Mouse (Mus musculus) stomach, postnatal 0 days (tissue): ENCODE data around the gene Fam160b1.

Experiments used
- CTCF ChIP-seq: IDR thresholded peaks from 2 replicates; pipeline ENCODE4 v1.5.1; 2016; ENCODE audit warnings: antibody characterized with exemption, low read depth, mild to moderate bottlenecking, moderate library complexity
- EP300 ChIP-seq: optimal IDR thresholded peaks from 2 replicates; pipeline ENCODE3; 2016; ENCODE audit warnings: antibody characterized with exemption

DNA sequence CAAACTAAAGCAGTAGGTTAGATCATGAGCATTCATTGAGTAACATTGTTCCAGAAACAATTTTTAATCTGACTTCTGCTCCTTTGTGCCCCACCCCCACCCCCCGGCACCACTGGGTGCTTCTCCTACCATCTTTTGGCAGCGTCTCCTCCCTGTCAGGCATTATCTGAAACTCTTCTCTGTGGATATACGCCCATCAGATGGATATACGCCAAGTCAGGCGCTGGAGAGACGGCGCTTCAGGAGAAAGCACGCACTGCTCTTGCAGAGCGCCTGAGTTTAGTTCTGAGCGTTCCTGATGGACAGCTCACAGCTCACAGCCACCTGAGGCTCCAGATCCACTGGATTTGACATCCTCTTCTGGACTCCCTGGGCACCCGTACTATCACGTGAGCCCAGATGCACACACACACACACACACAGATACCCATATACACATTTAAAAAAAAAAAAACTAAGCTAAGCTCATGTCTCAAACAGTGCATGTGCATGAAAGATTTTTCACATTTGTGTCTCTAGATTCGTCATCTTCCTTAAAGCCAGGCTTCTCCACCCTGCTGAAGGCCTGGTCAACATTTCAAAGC, 21.1 kb upstream of the Fam160b1 start:
- TF ChIP-seq CTCF (no peak), EP300 (no peak)
